Mouse (Mus musculus): Measurements from ENCODE around the gene Ptprd. TPM values are rescaled to one million over a fixed set of nuclear protein-coding genes. Genes with fewer than 3 reads are reported as not detected.

Gene Ptprd
- polyA plus RNA-seq, 1 experiment from 2014 or later: 0.32 TPM

DNA sequence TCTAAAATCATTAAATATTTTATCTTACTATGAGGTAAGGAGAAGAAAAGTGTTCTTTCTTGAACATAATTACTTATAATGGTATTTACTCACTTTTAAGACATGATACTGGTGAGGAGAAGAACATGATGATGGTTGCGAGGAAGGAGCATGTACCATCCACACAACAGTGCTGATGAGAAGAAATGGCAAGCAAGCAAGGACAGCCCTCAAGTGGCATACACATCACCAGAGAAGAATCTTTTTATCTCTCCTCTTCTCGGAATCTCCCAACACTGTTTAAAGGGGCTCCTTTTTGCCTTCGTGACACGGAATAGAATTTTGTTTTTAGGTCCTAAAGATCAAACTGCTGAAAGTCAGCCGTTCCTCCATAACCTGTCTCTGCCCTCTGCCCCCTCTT, 1973.2 kb downstream of the Ptprd start:
- TF ChIP-seq CTCF (IDR thresholded peaks at IDR 0.05): no peak
- in situ Hi-C loops (cut with MboI; ENCODE audit: low pct_unique_long_range_greater_than_20kb): no loop called here
- POLR2A ChIA-PET: no interaction called here
- H3K27me3 ChIP-seq: no peaks in the 10 kb centered on the region
- CTCF ChIA-PET: no interaction called here
- ATAC-seq (no peak), DNase-seq (ENCODE audit: low read depth, low spot score) (no peak)

- TF ChIP-seq CTCF (IDR thresholded peaks at IDR 0.05): no peak
- in situ Hi-C loops (cut with MboI; ENCODE audit: low pct_unique_long_range_greater_than_20kb): no loop called here
- DNase-seq (ENCODE audit: low read depth, low spot score): no peak
- CTCF ChIA-PET: no interaction called here
- no peaks in the 10 kb centered on the region for H3K27me3 ChIP-seq
- POLR2A ChIA-PET: no interaction called here
- no peak for ATAC-seq
Measured at GRCm38 (mm10) chr4:76237827-76238226, 1973.9 kb downstream of the Ptprd start.

DNA sequence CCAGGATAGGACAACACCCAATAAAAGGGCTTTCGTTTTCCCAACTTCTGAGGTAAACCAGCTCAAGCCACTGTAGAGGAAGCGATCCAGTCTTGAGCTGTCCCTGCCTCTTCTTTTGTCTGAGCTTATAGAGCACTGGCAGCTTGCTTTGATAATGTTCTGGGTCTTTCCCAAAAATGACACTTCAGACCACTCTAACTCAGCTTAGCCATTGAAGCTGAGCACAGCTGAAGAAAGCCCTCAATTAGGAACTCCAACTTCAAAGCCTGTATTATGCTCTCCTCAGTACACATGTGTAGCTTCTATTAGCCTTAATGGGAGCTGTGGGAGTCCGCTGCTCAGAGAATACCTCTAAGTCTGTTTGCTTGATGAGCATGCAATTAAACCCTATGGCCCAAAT, 1988.0 kb downstream of the Ptprd start:
- no peak for ATAC-seq
- no peaks in the 10 kb centered on the region for H3K27me3 ChIP-seq
- in situ Hi-C loops (cut with MboI; ENCODE audit: low pct_unique_long_range_greater_than_20kb): no loop called here
- CTCF ChIA-PET: no interaction called here
- DNase-seq (ENCODE audit: low read depth, low spot score): no peak
- no peak for TF ChIP-seq CTCF (IDR thresholded peaks at IDR 0.05)
- POLR2A ChIA-PET: no interaction called here

DNA sequence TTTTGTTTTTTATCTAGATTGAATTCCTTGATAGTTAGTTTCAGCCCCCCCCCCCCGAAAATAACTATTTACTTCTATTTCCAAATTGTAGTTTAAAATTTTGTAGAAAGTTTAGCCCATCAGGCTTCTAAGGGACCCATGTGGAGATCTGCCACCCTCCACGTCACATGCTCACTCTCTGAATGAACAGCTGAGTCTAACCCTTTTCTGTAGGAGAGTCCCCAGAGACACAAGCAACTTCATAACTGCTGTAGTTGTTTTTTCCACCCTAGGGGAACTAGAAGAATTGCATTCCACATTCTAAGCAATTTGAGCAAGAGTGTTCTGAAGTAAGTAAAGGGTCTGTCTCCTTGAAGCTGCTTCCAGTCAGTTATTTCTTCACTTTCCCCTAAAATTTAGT, 1989.2 kb downstream of the Ptprd start:
- no peak for ATAC-seq
- POLR2A ChIA-PET: no interaction called here
- CTCF ChIA-PET: no interaction called here
- in situ Hi-C loops (cut with MboI; ENCODE audit: low pct_unique_long_range_greater_than_20kb): no loop called here
- DNase-seq (ENCODE audit: low read depth, low spot score): no peak
- TF ChIP-seq CTCF (IDR thresholded peaks at IDR 0.05): no peak
- H3K27me3 ChIP-seq: no peaks in the 10 kb centered on the region

- ATAC-seq (no peak), DNase-seq (ENCODE audit: low read depth, low spot score) (no peak)
- POLR2A ChIA-PET: no interaction called here
- in situ Hi-C loops (cut with MboI; ENCODE audit: low pct_unique_long_range_greater_than_20kb): no loop called here
- no peak for TF ChIP-seq CTCF (IDR thresholded peaks at IDR 0.05)
- CTCF ChIA-PET: no interaction called here
- H3K27me3 ChIP-seq: no peaks in the 10 kb centered on the region
Measured at GRCm38 (mm10) chr4:76218065-76218464, 1993.7 kb downstream of the Ptprd start.

- CTCF ChIA-PET: no interaction called here
- no peaks in the 10 kb centered on the region for H3K27me3 ChIP-seq
- TF ChIP-seq CTCF (IDR thresholded peaks at IDR 0.05): no peak
- ATAC-seq (no peak), DNase-seq (ENCODE audit: low read depth, low spot score) (no peak)
- POLR2A ChIA-PET: no interaction called here
- in situ Hi-C loops (cut with MboI; ENCODE audit: low pct_unique_long_range_greater_than_20kb): no loop called here
Measured at GRCm38 (mm10) chr4:76215141-76215540, 1996.6 kb downstream of the Ptprd start.

GRCm38 (mm10) chr4:76199321-76199720, 2012.4 kb downstream of the Ptprd start:
- CTCF ChIA-PET: no interaction called here
- DNase-seq (ENCODE audit: low read depth, low spot score): no peak
- H3K27me3 ChIP-seq: no peaks in the 10 kb centered on the region
- in situ Hi-C loops (cut with MboI; ENCODE audit: low pct_unique_long_range_greater_than_20kb): no loop called here
- no peak for TF ChIP-seq CTCF (IDR thresholded peaks at IDR 0.05)
- POLR2A ChIA-PET: no interaction called here
- no peak for ATAC-seq

DNA sequence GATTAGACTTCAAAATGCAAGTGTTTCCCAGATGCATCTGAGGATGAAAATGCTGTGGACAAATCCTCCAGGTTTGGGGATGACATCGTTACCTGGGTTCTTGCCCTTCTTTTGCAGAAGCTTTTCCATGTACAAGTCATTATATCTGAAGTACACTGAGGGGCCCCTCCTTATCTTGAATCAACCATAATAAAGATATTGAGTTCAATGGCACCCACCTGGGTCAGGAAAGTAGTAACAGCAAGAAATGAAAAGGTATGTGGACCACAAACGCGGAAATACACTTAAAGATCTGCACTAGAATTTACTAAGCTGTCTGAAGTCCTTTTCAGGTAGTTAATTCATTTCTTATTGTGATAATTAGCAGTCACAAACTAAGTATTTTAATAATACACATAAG, 2017.0 kb downstream of the Ptprd start:
- no peak for TF ChIP-seq CTCF (IDR thresholded peaks at IDR 0.05)
- in situ Hi-C loops (cut with MboI; ENCODE audit: low pct_unique_long_range_greater_than_20kb): no loop called here

DNA sequence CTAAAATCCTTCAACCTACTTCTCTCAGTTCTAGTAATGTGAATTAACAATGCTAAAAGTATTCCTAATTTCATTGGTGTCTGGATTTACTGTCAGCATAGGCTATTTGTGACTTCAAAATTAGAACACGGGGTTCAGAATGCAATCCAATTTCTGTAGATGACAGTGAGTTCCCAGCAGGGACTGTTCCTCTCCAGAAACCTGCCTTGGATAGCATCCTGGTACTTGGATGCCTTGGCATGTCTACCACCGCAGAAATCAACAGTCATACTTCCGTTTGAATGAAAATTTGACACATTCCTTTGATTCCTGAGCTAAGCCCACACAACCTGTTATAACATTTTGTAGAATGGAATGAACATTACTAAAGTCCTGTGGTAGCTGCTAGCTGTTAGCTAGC, 2018.3 kb downstream of the Ptprd start:
- no peaks in the 10 kb centered on the region for H3K27me3 ChIP-seq
- in situ Hi-C loops (cut with MboI; ENCODE audit: low pct_unique_long_range_greater_than_20kb): no loop called here
- POLR2A ChIA-PET: no interaction called here
- CTCF ChIA-PET: no interaction called here
- ATAC-seq (no peak), DNase-seq (ENCODE audit: low read depth, low spot score) (no peak)
- no peak for TF ChIP-seq CTCF (IDR thresholded peaks at IDR 0.05)

More for the DNA sequence above, 2017.0 kb downstream of the Ptprd start:
- ATAC-seq (no peak), DNase-seq (ENCODE audit: low read depth, low spot score) (no peak)
- CTCF ChIA-PET: no interaction called here
- no peaks in the 10 kb centered on the region for H3K27me3 ChIP-seq
- POLR2A ChIA-PET: no interaction called here

GRCm38 (mm10) chr4:76192031-76192430, 2019.7 kb downstream of the Ptprd start:
- ATAC-seq: no peak
- no peaks in the 10 kb centered on the region for H3K27me3 ChIP-seq
- ChIA-PET POLR2A (no interaction called here), CTCF (no interaction called here)
- TF ChIP-seq CTCF (IDR thresholded peaks at IDR 0.05): no peak
- DNase-seq (ENCODE audit: low read depth, low spot score): no peak
- in situ Hi-C loops (cut with MboI; ENCODE audit: low pct_unique_long_range_greater_than_20kb): no loop called here

GRCm38 (mm10) chr4:76190788-76191187, 2021.0 kb downstream of the Ptprd start:
- no peak for ATAC-seq
- POLR2A ChIA-PET: no interaction called here
- TF ChIP-seq CTCF (IDR thresholded peaks at IDR 0.05): no peak

GRCm38 (mm10) chr4:76183095-76183494, 2028.7 kb downstream of the Ptprd start:
- in situ Hi-C loops (cut with MboI; ENCODE audit: low pct_unique_long_range_greater_than_20kb): no loop called here
- ATAC-seq (no peak), DNase-seq (ENCODE audit: low read depth, low spot score) (no peak)
- TF ChIP-seq CTCF (IDR thresholded peaks at IDR 0.05): no peak
- ChIA-PET CTCF (no interaction called here), POLR2A (no interaction called here)
- H3K27me3 ChIP-seq: no peaks in the 10 kb centered on the region

More at GRCm38 (mm10) chr4:76190788-76191187, 2021.0 kb downstream of the Ptprd start:
- no peaks in the 10 kb centered on the region for H3K27me3 ChIP-seq
- in situ Hi-C loops (cut with MboI; ENCODE audit: low pct_unique_long_range_greater_than_20kb): no loop called here
- CTCF ChIA-PET: no interaction called here
- DNase-seq (ENCODE audit: low read depth, low spot score): no peak

GRCm38 (mm10) chr4:76179497-76179896, 2032.3 kb downstream of the Ptprd start:
- ChIA-PET POLR2A (no interaction called here), CTCF (no interaction called here)
- ATAC-seq (no peak), DNase-seq (ENCODE audit: low read depth, low spot score) (no peak)
- in situ Hi-C loops (cut with MboI; ENCODE audit: low pct_unique_long_range_greater_than_20kb): no loop called here
- H3K27me3 ChIP-seq: no peaks in the 10 kb centered on the region
- no peak for TF ChIP-seq CTCF (IDR thresholded peaks at IDR 0.05)
